Mouse (Mus musculus): ENCODE measurements around the gene Sirpa.

Gene Sirpa

DNA sequence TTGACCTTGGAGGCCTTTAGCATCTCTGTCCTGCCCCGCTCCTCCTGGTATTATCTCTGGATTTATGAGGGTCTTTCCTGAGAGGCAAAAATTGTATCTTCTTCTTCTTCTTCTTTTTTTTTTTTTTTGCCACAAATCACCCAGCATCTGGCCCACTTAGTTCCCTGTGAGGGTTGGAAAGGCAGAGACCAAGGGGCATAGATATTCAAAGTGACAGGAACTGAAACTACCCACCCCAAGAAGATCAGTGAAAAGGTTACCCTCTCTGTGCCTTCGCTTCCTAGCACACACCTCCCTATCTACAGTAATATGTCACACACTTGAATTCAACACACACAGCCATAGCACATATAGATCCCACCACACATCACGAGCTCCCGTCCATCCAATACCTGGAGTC lies 17.5 kb upstream of the Sirpa start:
- POLR2A ChIA-PET, result interaction anchor here (0.7 to 5.3 kb wide), 10 partner anchors 9 to 600 kb away, joined by 3 to 31 read pairs (median 3); partner anchors contain the start of gene Sirpa (in 1 of the 4)
- CTCF ChIA-PET, result interaction anchor here in 1 of 4 experiments (0.7 kb wide), 1 partner anchor 28 kb away, joined by 4 read pairs; no protein-coding TSS in a partner anchor

GRCm38 (mm10) chr2:129576611-129577447 lies 15.8 kb upstream of the Sirpa start:
- CTCF ChIA-PET, result interaction anchor here in 2 of 4 experiments (0.6 to 1.2 kb wide), 2 partner anchors 168 kb away, joined by 3 read pairs; no protein-coding TSS in a partner anchor
- POLR2A ChIA-PET, result interaction anchor here in 3 of 4 experiments (0.6 to 5.3 kb wide), 6 partner anchors 11 to 712 kb away, joined by 3 to 31 read pairs (median 4); no protein-coding TSS in a partner anchor

GRCm38 (mm10) chr2:129580656-129581055 lies 12.0 kb upstream of the Sirpa start:
- ChIA-PET CTCF (no interaction called here), POLR2A (interaction anchor here in 2 of 4 experiments (0.7 to 1.1 kb wide), 2 partner anchors 217 to 688 kb away, joined by 3 to 4 read pairs; no protein-coding TSS in a partner anchor)

DNA sequence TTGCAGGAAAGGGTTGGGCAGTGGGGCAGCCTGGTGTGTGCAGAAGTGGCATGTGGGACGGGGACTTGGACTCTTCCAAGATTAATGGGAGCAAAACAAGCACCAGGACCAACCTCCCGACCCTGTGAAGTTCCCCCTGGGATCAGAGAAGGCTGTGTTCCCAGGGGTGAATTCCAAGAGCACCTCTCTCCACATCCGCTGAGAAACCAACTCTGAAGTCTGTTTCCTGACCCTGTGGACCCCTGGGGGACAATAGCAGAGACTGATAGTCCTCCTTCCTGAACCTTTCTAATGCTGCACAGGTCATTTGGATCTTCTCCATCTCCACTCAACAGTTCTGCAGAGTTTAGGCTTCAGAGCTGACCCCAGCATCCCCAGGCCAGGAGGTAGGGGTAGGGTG lies 10.8 kb upstream of the Sirpa start:
- CTCF ChIA-PET, result no interaction called here
- POLR2A ChIA-PET, result interaction anchor here in 2 of 4 experiments (0.7 to 2.3 kb wide), 2 partner anchors 11 to 67 kb away, joined by 3 to 7 read pairs; partner anchors contain the start of gene Sirpa (in 1 of the 2)

GRCm38 (mm10) chr2:129582261-129582660 lies 10.4 kb upstream of the Sirpa start:
- CTCF ChIA-PET, result no interaction called here

DNA sequence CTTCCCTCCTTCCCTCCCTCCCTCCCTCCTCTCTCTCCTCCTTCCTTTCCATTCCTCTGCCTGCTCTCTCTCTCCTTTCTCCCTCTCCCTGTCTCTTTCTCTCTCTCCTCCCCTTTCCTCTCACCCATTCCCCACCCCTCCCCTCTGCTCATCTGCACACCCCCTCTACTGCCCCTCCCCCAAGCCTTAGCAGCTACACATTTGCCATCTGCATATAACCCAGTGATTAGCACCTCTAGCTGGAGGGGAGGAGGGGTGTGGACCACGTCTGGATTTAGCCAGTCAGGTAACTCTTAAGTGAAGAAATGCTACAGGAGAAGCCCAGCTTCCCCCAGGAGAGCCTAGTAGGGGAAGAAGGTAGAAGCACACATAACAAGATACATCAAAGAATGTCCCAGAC lies 7.7 kb upstream of the Sirpa start:
- ChIA-PET POLR2A (interaction anchor here in 3 of 4 experiments (0.5 to 2.2 kb wide), 13 partner anchors 9 to 1461 kb away, joined by 3 to 12 read pairs (median 4); partner anchors contain the start of genes Sirpa (in 1 of the 3) and Stk35 (in 1 of the 3)), CTCF (interaction anchor here in 2 of 4 experiments (0.5 to 1.1 kb wide), 2 partner anchors 9 to 86 kb away, joined by 3 to 4 read pairs; no protein-coding TSS in a partner anchor)

More at GRCm38 (mm10) chr2:129582261-129582660, 10.4 kb upstream of the Sirpa start:
- POLR2A ChIA-PET, result interaction anchor here in 2 of 4 experiments (0.7 to 2.3 kb wide), 2 partner anchors 11 to 67 kb away, joined by 3 to 7 read pairs; partner anchors contain the start of gene Sirpa (in 1 of the 2)

DNA sequence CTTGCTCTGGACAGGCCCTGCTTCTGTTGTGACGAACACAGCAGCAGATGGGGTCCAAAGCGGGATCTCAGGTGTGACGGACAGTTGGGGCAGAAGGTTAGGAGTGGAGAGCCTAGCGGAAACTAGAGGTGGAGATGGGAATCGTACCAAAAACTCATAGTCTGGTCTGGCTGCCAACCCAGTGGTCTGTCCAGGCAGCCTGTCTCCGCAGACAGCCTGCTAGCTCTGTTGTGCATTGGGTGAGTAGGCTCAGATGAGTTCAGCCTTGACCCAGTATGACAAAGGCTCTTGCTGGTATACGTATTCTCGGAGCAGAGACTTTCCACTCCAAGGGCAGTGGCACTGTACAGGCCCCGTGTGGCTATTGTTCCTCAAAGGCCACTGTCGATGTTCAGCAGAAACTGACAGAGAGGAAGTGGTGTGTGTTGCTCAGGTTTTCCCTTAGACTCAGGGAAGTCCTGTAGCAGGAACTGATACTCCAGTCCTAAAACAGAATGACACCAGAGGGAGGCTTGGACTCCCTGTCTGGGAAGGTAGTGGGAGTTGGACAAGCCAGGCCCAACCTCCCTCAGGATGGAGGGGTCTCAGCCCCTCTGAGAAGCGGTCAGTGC lies 6.6 kb upstream of the Sirpa start:
- POLR2A ChIA-PET, result interaction anchor here in 1 of 4 experiments (1.1 to 2.9 kb wide), 3 partner anchors 8 to 214 kb away, joined by 3 to 12 read pairs (median 12); partner anchors contain the start of genes Sirpa and Stk35

GRCm38 (mm10) chr2:129587241-129587640 lies 5.4 kb upstream of the Sirpa start:
- CTCF ChIA-PET, result interaction anchor here in 3 of 4 experiments (0.5 to 1.2 kb wide), 4 partner anchors 10 to 638 kb away, joined by 3 to 4 read pairs (median 4); no protein-coding TSS in a partner anchor
- POLR2A ChIA-PET, result interaction anchor here (0.6 to 2.9 kb wide), 42 partner anchors 9 to 1311 kb away, joined by 3 to 31 read pairs (median 3); partner anchors contain the start of genes Chchd5 (in 1 of the 4), Nop56 (in 1 of the 4), Pced1a (in 1 of the 4) and Stk35 (in 1 of the 4)

More for the DNA sequence above, 6.6 kb upstream of the Sirpa start:
- CTCF ChIA-PET, result interaction anchor here in 1 of 4 experiments (1.1 kb wide), 1 partner anchor 8 kb away, joined by 4 read pairs; no protein-coding TSS in a partner anchor

GRCm38 (mm10) chr2:129587825-129588251 lies 4.8 kb upstream of the Sirpa start:
- ChIA-PET CTCF (interaction anchor here in 2 of 4 experiments (0.6 to 1.2 kb wide), 5 partner anchors 9 to 689 kb away, joined by 3 to 4 read pairs (median 4); no protein-coding TSS in a partner anchor), POLR2A (interaction anchor here (0.5 to 2.9 kb wide), 49 partner anchors 9 to 836 kb away, joined by 3 to 31 read pairs (median 3); partner anchors contain the start of genes Chchd5 (in 1 of the 4), F830045P16Rik (in 1 of the 4), Nop56 (in 1 of the 4) and Pced1a (in 1 of the 4))

GRCm38 (mm10) chr2:129591897-129592296 lies 738 bp upstream of the Sirpa start:
- ChIA-PET POLR2A (interaction anchor here in 3 of 4 experiments (0.6 to 2.0 kb wide), 8 partner anchors 8 to 450 kb away, joined by 3 to 7 read pairs (median 4); no protein-coding TSS in a partner anchor), CTCF (no interaction called here)

DNA sequence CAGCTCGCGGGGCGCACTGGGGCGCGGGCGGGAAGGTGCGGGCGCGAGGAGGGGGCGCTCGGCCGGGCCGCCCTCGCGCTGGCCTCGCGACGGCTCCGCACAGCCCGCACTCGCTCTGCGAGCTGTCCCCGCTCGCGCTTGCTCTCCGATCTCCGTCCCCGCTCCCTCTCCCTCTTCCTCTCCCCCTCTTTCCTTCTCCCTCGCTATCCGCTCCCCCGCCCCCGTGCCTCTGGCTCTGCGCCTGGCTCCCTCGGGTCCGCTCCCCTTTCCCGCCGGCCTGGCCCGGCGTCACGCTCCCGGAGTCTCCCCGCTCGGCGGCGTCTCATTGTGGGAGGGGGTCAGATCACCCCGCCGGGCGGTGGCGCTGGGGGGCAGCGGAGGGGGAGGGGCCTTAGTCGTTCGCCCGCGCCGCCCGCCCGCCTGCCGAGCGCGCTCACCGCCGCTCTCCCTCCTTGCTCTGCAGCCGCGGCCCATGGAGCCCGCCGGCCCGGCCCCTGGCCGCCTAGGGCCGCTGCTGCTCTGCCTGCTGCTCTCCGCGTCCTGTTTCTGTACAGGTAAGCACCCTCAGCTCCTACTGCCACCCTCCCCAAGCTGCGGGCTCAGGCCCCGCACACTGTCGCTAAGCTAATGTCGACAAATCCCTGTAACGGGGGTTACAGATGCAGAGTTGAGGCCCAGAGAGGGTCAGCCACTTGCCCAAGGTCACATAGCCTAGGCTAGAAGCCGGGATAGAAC lies 673 bp downstream of the Sirpa start:
- ChIA-PET POLR2A (interaction anchor here in 3 of 4 experiments (0.5 to 2.8 kb wide), 23 partner anchors 8 to 681 kb away, joined by 3 to 12 read pairs (median 4); partner anchors contain the start of genes Nop56 (in 1 of the 3) and Stk35 (in 1 of the 3)), CTCF (interaction anchor here in 1 of 4 experiments (0.6 to 0.9 kb wide), 2 partner anchors 10 to 79 kb away, joined by 3 read pairs; no protein-coding TSS in a partner anchor)

DNA sequence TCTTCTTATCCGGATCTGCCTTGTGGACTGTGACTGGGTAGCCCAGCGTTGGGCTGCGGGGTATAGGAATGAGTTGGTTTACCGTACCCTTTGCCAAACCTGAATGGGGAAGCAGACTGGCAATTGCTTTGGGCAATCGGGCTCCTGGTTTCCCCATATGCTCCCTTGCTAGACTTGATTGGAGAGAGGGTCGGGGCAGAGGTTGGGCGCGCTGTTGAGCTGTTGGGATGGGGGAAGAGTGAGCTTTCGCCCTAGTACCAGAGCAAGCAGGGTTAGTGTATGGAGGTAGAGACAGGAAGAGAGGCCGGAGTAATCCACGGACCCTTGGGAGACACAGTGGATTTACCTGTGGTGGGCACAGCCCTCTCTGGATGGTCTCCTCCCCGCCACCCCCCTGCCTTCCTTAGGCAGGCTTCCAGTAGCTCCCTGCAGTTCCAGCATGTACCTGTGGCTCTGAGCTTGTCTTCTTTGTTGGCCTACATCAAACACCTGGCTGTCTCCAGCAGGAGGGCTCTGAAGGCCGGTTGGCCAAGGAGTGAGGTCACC lies 1.3 kb downstream of the Sirpa start:
- POLR2A ChIA-PET, result interaction anchor here in 3 of 4 experiments (0.6 to 2.8 kb wide), 22 partner anchors 9 to 680 kb away, joined by 3 to 12 read pairs (median 4); partner anchors contain the start of genes Nop56 (in 1 of the 3), Slc20a1 (in 1 of the 3) and Stk35 (in 1 of the 3)
- CTCF ChIA-PET, result interaction anchor here in 2 of 4 experiments (0.6 to 0.9 kb wide), 3 partner anchors 8 to 62 kb away, joined by 3 to 4 read pairs (median 3); no protein-coding TSS in a partner anchor

- ChIA-PET CTCF (interaction anchor here in 2 of 4 experiments (0.6 to 0.9 kb wide), 3 partner anchors 9 to 62 kb away, joined by 3 to 4 read pairs (median 3); no protein-coding TSS in a partner anchor), POLR2A (interaction anchor here in 3 of 4 experiments (0.6 to 2.8 kb wide), 19 partner anchors 9 to 679 kb away, joined by 3 to 12 read pairs (median 4); partner anchors contain the start of genes Nop56 (in 1 of the 3) and Slc20a1 (in 1 of the 3))
Observed at GRCm38 (mm10) chr2:129594569-129594968, 1.9 kb downstream of the Sirpa start.

- ChIA-PET CTCF (no interaction called here), POLR2A (interaction anchor here in 2 of 4 experiments (1.4 to 4.0 kb wide), 4 partner anchors 8 to 17 kb away, joined by 6 to 23 read pairs (median 11); no protein-coding TSS in a partner anchor)
Observed at GRCm38 (mm10) chr2:129595206-129595605, 2.6 kb downstream of the Sirpa start.

- CTCF ChIA-PET, result interaction anchor here in 1 of 4 experiments (0.7 kb wide), 1 partner anchor 153 kb away, joined by 3 read pairs; no protein-coding TSS in a partner anchor
- POLR2A ChIA-PET, result interaction anchor here in 2 of 4 experiments (0.6 to 4.0 kb wide), 3 partner anchors 8 to 1807 kb away, joined by 4 to 23 read pairs (median 10); partner anchors contain the start of gene Nphp1 (in 1 of the 2)
Observed at GRCm38 (mm10) chr2:129595661-129596209, 3.1 kb downstream of the Sirpa start.

Measured in embryonic stem cell, embryonic (primary cell).